Mouse (Mus musculus) neural tube, embryonic 11.5 days (tissue): ENCODE data around the gene Wdr18. TPM values are rescaled to one million over a fixed set of nuclear protein-coding genes. Genes with fewer than 3 reads are reported as not detected.

ENCODE experiments used
- ATAC-seq: fragments of 200-750 bp; cut with Nextera tagmentation; 2 replicates; pipeline ENCODE4 v1.8.0; 2017; ENCODE audit warnings: moderate number of reproducible peaks, mild to moderate bottlenecking, moderate TSS enrichment, moderate library complexity; ENCODE audit not compliant: insufficient read depth, low FRiP score, low TSS enrichment
- DNase-seq: peaks from one replicate; pipeline ENCODE4 v3.0.0-alpha.2; 2015; ENCODE audit warnings: low spot score
- H3K27ac ChIP-seq: fragments of 300-500 bp; sonication (generic); 2 replicates; pipeline ENCODE4 v1.5.1; 2014; ENCODE audit warnings: low read depth, mild to moderate bottlenecking, low read length
- H3K27me3 ChIP-seq: fragments of 300-500 bp; sonication (generic); 2 replicates; pipeline ENCODE4 v1.6.1; 2014; ENCODE audit warnings: mild to moderate bottlenecking, low read length, mixed read lengths; ENCODE audit not compliant: control insufficient read depth, insufficient read depth
- H3K36me3 ChIP-seq: fragments of 300-500 bp; sonication (generic); 2 replicates; pipeline ENCODE4 v1.6.1; 2014; ENCODE audit warnings: mild to moderate bottlenecking, low read length, moderate library complexity, mixed read lengths; ENCODE audit not compliant: control insufficient read depth, insufficient read depth
- H3K4me1 ChIP-seq: fragments of 300-500 bp; sonication (generic); 2 replicates; pipeline ENCODE4 v1.6.1; 2014; ENCODE audit warnings: low read length, mixed read lengths; ENCODE audit not compliant: control insufficient read depth, insufficient read depth
- H3K4me2 ChIP-seq: fragments of 300-500 bp; sonication (generic); 2 replicates; pipeline ENCODE4 v1.6.1; 2014; ENCODE audit warnings: low read depth, mild to moderate bottlenecking, moderate library complexity
- H3K4me3 ChIP-seq: fragments of 300-500 bp; sonication (generic); 2 replicates; pipeline ENCODE4 v1.5.1; 2014; ENCODE audit warnings: low read depth, low read length
- H3K9ac ChIP-seq: fragments of 300-500 bp; sonication (generic); 2 replicates; pipeline ENCODE4 v1.6.1; 2014; ENCODE audit warnings: mild to moderate bottlenecking, low read length
- H3K9me3 ChIP-seq: fragments of 300-500 bp; sonication (generic); 2 replicates; pipeline ENCODE4 v1.6.1; 2016; ENCODE audit warnings: low read length; ENCODE audit not compliant: control insufficient read depth
- WGBS: fragments of 180-500 bp; shearing (Covaris S2); extraction: QIAGEN DNeasy Blood & Tissue Kit; methylation state at CpG from one replicate; pipeline ENCODE4 v1.1.7; 2014; 5-methylcytosine and 5-hydroxymethylcytosine counted together
- polyA plus RNA-seq: library from polyadenylated mRNA; unstranded; fragments of >200 nt; fragmentation: Nextera tagmentation; extraction: Ambion mirVana; gene quantifications from 2 replicates; pipeline ENCODE4 v1.2.1, GENCODE M21; 2014

Wdr18 gene
- polyA plus RNA-seq = 115 TPM in 2 replicates

- Histone ChIP-seq H3K36me3 (peaks cover 10% of the 10 kb centered on the region; the same call in 1 of the 2 replicates), H3K9me3 (no peaks in the 10 kb centered on the region), H3K4me3 (peak within 1 kb of the TSS; percentile 97), H3K9ac (peak within 1 kb of the TSS; percentile 80), H3K27ac (peak within 1 kb of the TSS; percentile 14; the same call in 1 of the 2 replicates), H3K4me1 (peaks cover 6% of the 10 kb centered on the region), H3K27me3 (no peaks in the 10 kb centered on the region), H3K4me2 (peak within 1 kb of the TSS; percentile 77)
- ATAC-seq = peak; percentile 90
- under 1% methylated on average over 61 of the region's 61 CpGs for WGBS
- DNase-seq = peak; percentile 100
These were observed at the start of gene Wdr18 for GRCm38 (mm10) chr10:79959847-79960601. TSS of gene Wdr18 (plus strand) at chr10:79960152.

GRCm38 (mm10) chr10:79910556-79910955, 49.4 kb upstream of the Wdr18 start, which contains the start of gene Gm26602:
TSS of gene Gm26602 (plus strand) at chr10:79910856.
- H3K27me3 ChIP-seq = no peaks in the 10 kb centered on the region
- H3K4me3 ChIP-seq = no peak within 1 kb of the TSS
- ATAC-seq (no peak), DNase-seq (no peak)
- H3K4me1 ChIP-seq = no peaks in the 10 kb centered on the region; the same call in 1 of the 2 replicates
- peaks cover 7% of the 10 kb centered on the region for H3K36me3 ChIP-seq
- 93% methylated on average over 4 of the region's 4 CpGs for WGBS
- H3K9me3 ChIP-seq = no peaks in the 10 kb centered on the region
- no peak within 1 kb of the TSS for H3K4me2 ChIP-seq
- no peak within 1 kb of the TSS for H3K9ac ChIP-seq
- H3K27ac ChIP-seq = no peak within 1 kb of the TSS

- no peaks in the 10 kb centered on the region for H3K9me3 ChIP-seq
- WGBS = 57% methylated on average over 20 of the region's 20 CpGs
- peaks cover 7% of the 10 kb centered on the region for H3K36me3 ChIP-seq
- H3K4me1 ChIP-seq = peaks cover 5% of the 10 kb centered on the region
- no peak overlapping the region for H3K4me2 ChIP-seq
- H3K27ac ChIP-seq = no peak overlapping the region
- H3K9ac ChIP-seq = no peak overlapping the region
- H3K27me3 ChIP-seq = peaks cover 4% of the 10 kb centered on the region
- DNase-seq (no peak), ATAC-seq (no peak)
- no peak overlapping the region for H3K4me3 ChIP-seq
These were observed 47.5 kb upstream of the Wdr18 start for GRCm38 (mm10) chr10:79912412-79912811.

GRCm38 (mm10) chr10:79914131-79914947, 45.6 kb upstream of the Wdr18 start:
- no peak overlapping the region for H3K4me3 ChIP-seq
- peaks cover 8% of the 10 kb centered on the region for H3K4me1 ChIP-seq
- no peak overlapping the region for H3K27ac ChIP-seq
- H3K9ac ChIP-seq = no peak overlapping the region
- peak; percentile 8 for DNase-seq
- no peak overlapping the region for H3K4me2 ChIP-seq
- peaks cover 23% of the 10 kb centered on the region for H3K27me3 ChIP-seq
- H3K9me3 ChIP-seq = no peaks in the 10 kb centered on the region
- peaks cover 7% of the 10 kb centered on the region for H3K36me3 ChIP-seq
- ATAC-seq = no peak
- whole genome bisulfite sequencing = 71% methylated on average over 10 of the region's 11 CpGs

GRCm38 (mm10) chr10:79914948-79915596, 44.9 kb upstream of the Wdr18 start:
- Histone ChIP-seq H3K9ac (no peak overlapping the region), H3K4me2 (no peak overlapping the region)
- no peak for ATAC-seq

GRCm38 (mm10) chr10:79916081-79916480, 43.9 kb upstream of the Wdr18 start:
- Histone ChIP-seq H3K9me3 (no peaks in the 10 kb centered on the region), H3K27me3 (peaks cover 40% of the 10 kb centered on the region), H3K4me1 (peaks cover 18% of the 10 kb centered on the region), H3K9ac (peak overlapping the region; percentile 92), H3K4me2 (peak overlapping the region; percentile 73), H3K36me3 (peaks cover 5% of the 10 kb centered on the region), H3K27ac (no peak overlapping the region), H3K4me3 (peak overlapping the region; percentile 74)
- ATAC-seq = no peak
- 14% methylated on average over 8 of the region's 8 CpGs for WGBS
- peak; percentile 11 for DNase-seq

More at GRCm38 (mm10) chr10:79914948-79915596, 44.9 kb upstream of the Wdr18 start:
- Histone ChIP-seq H3K27ac (no peak overlapping the region), H3K27me3 (peaks cover 30% of the 10 kb centered on the region), H3K4me1 (peaks cover 9% of the 10 kb centered on the region), H3K36me3 (peaks cover 7% of the 10 kb centered on the region), H3K9me3 (no peaks in the 10 kb centered on the region), H3K4me3 (no peak overlapping the region)
- DNase-seq = no peak
- 73% methylated on average over 7 of the region's 7 CpGs for WGBS

- Histone ChIP-seq H3K4me1 (peaks cover 23% of the 10 kb centered on the region), H3K4me2 (peak within 1 kb of the TSS; percentile 73), H3K27ac (peak within 1 kb of the TSS; percentile 34; the same call in 1 of the 2 replicates), H3K9me3 (no peaks in the 10 kb centered on the region), H3K36me3 (peaks cover under 1% of the 10 kb centered on the region; the same call in 1 of the 2 replicates), H3K9ac (peak within 1 kb of the TSS; percentile 92), H3K27me3 (peaks cover 49% of the 10 kb centered on the region), H3K4me3 (peak within 1 kb of the TSS; percentile 74)
- DNase-seq = peak; percentile 85
- 2% methylated on average over 42 of the region's 42 CpGs for WGBS
- peak; percentile 79 for ATAC-seq
These were observed 43.0 kb upstream of the Wdr18 start, which contains the start of gene Kiss1r for GRCm38 (mm10) chr10:79916808-79917531. TSS of gene Kiss1r (plus strand) at chr10:79916971.
